Mouse (Mus musculus) cerebellum, adult 2 months (tissue): ENCODE measurements around the gene Plcb3. TPM values are rescaled to one million over a fixed set of nuclear protein-coding genes. Genes with fewer than 3 reads are reported as not detected.
A peak's percentile ranks its signal among the peaks of the same experiment; 100 is the strongest.

Source experiments
- DNase-seq, 2 experiments: peaks; one replicate each; pipeline ENCODE4 v3.0.0; 2021
- H3K27ac ChIP-seq: fragments of 200-500 bp; 2 replicates; pipeline ENCODE4 v1.5.1; 2012; ENCODE audit warnings: low read length, control low read depth, inconsistent platforms; ENCODE audit not compliant: insufficient read depth
- H3K27me3 ChIP-seq: fragments of 200-500 bp; 2 replicates; pipeline ENCODE4 v1.6.1; 2012; ENCODE audit warnings: inconsistent platforms, mild to moderate bottlenecking, low read length, moderate library complexity; ENCODE audit not compliant: control insufficient read depth, insufficient read depth
- H3K4me1 ChIP-seq: fragments of 200-500 bp; 2 replicates; pipeline ENCODE4 v1.6.1; 2011; ENCODE audit warnings: low read length; ENCODE audit not compliant: control insufficient read depth, insufficient read depth
- H3K4me3 ChIP-seq: fragments of 200-500 bp; replicated peaks from 2 replicates; pipeline ENCODE3; 2011; ENCODE audit warnings: mild to moderate bottlenecking, low read depth, low read length, control low read depth; ENCODE audit not compliant: insufficient read depth
- CTCF ChIP-seq: fragments of 200-500 bp; IDR thresholded peaks from 2 replicates; pipeline ENCODE4 v1.5.1; 2011; ENCODE audit warnings: low read depth, mild to moderate bottlenecking, control low read depth, low read length, moderate library complexity, borderline replicate concordance; ENCODE audit not compliant: insufficient read depth
- POLR2A ChIP-seq: fragments of 200-500 bp; IDR thresholded peaks from 2 replicates; pipeline ENCODE4 v1.6.1; 2011; ENCODE audit warnings: low read length, control low read depth, borderline replicate concordance; ENCODE audit not compliant: insufficient read depth
- WGBS: fragments of 180-500 bp; shearing (Covaris S2); methylation state at CpG from one replicate; pipeline ENCODE4 v1.1.7; 2018; 5-methylcytosine and 5-hydroxymethylcytosine counted together
- polyA plus RNA-seq: library from polyadenylated mRNA; depleted of rRNA; stranded (reverse); fragments of >200 nt; gene quantifications from 2 replicates; pipeline ENCODE4 v1.2.3, GENCODE M21; 2012; rRNA removed

Gene Plcb3
- polyA plus RNA-seq, 1 experiment: 53.2 TPM

GRCm38 (mm10) chr19:6909021-6909420 lies 67.2 kb downstream of the Plcb3 start:
- WGBS: 3% methylated on average over 11 of the region's 11 CpGs
- Histone ChIP-seq H3K4me1 (peaks cover 9% of the 10 kb centered on the region), H3K27me3 (no peaks in the 10 kb centered on the region), H3K27ac (peak overlapping the region; percentile 80), H3K4me3 (peak overlapping the region; percentile 92)
- TF ChIP-seq POLR2A: no peak
- no peak for TF ChIP-seq CTCF
- DNase-seq: no peak

GRCm38 (mm10) chr19:6907811-6908540 lies 68.3 kb downstream of the Plcb3 start:
- Histone ChIP-seq H3K27me3 (no peaks in the 10 kb centered on the region), H3K4me1 (peaks cover 9% of the 10 kb centered on the region), H3K4me3 (peak overlapping the region; percentile 92), H3K27ac (no peak overlapping the region)
- WGBS: 60% methylated on average over 7 of the region's 7 CpGs
- DNase-seq: peak; percentile 25 to 26
- no peak for TF ChIP-seq CTCF
- no peak for TF ChIP-seq POLR2A

- Histone ChIP-seq H3K27me3 (no peaks in the 10 kb centered on the region), H3K4me3 (no peak overlapping the region), H3K27ac (no peak overlapping the region), H3K4me1 (peaks cover 9% of the 10 kb centered on the region)
- 77% methylated on average over 8 of the region's 8 CpGs for WGBS
- peak in 1 of 2 experiments; percentile 19 for DNase-seq
- TF ChIP-seq POLR2A: no peak
- TF ChIP-seq CTCF: no peak
Observed at GRCm38 (mm10) chr19:6907094-6907493, 69.2 kb downstream of the Plcb3 start.

- TF ChIP-seq POLR2A: no peak
- TF ChIP-seq CTCF: no peak
- H3K27me3 ChIP-seq: no peaks in the 10 kb centered on the region
- H3K4me3 ChIP-seq: no peak overlapping the region
- no peak overlapping the region for H3K27ac ChIP-seq
- peaks cover 9% of the 10 kb centered on the region for H3K4me1 ChIP-seq
- 68% methylated on average over 3 of the region's 3 CpGs for WGBS
- peak in 1 of 2 experiments; percentile 19 for DNase-seq
Observed at GRCm38 (mm10) chr19:6906199-6906598, 70.1 kb downstream of the Plcb3 start.

GRCm38 (mm10) chr19:6905498-6906159 lies 70.6 kb downstream of the Plcb3 start:
- no peak for DNase-seq
- peaks cover 9% of the 10 kb centered on the region for H3K4me1 ChIP-seq
- H3K27ac ChIP-seq: no peak overlapping the region
- TF ChIP-seq CTCF (no peak), POLR2A (no peak)
- H3K27me3 ChIP-seq: no peaks in the 10 kb centered on the region
- H3K4me3 ChIP-seq: no peak overlapping the region
- WGBS: 94% methylated on average over 11 of the region's 11 CpGs

GRCm38 (mm10) chr19:6904846-6905245 lies 71.4 kb downstream of the Plcb3 start:
- WGBS: 47% methylated on average over 2 of the region's 2 CpGs
- no peak overlapping the region for H3K27ac ChIP-seq
- H3K27me3 ChIP-seq: no peaks in the 10 kb centered on the region
- H3K4me1 ChIP-seq: peaks cover 9% of the 10 kb centered on the region
- H3K4me3 ChIP-seq: no peak overlapping the region
- DNase-seq: no peak
- no peak for TF ChIP-seq POLR2A
- TF ChIP-seq CTCF: no peak

- peaks cover 9% of the 10 kb centered on the region for H3K4me1 ChIP-seq
- no peak for TF ChIP-seq POLR2A
- no peak for TF ChIP-seq CTCF
- no peak for DNase-seq
- no peaks in the 10 kb centered on the region for H3K27me3 ChIP-seq
- WGBS: 92% methylated on average over 1 of the region's 1 CpGs
- H3K27ac ChIP-seq: no peak overlapping the region
- no peak overlapping the region for H3K4me3 ChIP-seq
Observed at GRCm38 (mm10) chr19:6903031-6903430, 73.2 kb downstream of the Plcb3 start.

Other genes with a start within 250 kb of the Plcb3 start
- gene Rps6ka4, start 135.8 kb downstream of the Plcb3 start, polyA plus RNA-seq: 26.3 and 28.7 TPM in 2 replicates
- gene Ccdc88b, start 118.3 kb downstream of the Plcb3 start, polyA plus RNA-seq: 1.7 and 2.1 TPM in 2 replicates
- gene Trmt112, start 66.8 kb downstream of the Plcb3 start, polyA plus RNA-seq: 122 and 124 TPM in 2 replicates
- gene Prdx5, start 66.4 kb downstream of the Plcb3 start, polyA plus RNA-seq: 500 and 537 TPM in 2 replicates
- 95.3 and 103 TPM in 2 replicates for gene Esrra, start 54.7 kb downstream of the Plcb3 start, polyA plus RNA-seq
- 2.8 and 3.2 TPM in 2 replicates for gene Catsperz, start 51.1 kb downstream of the Plcb3 start, polyA plus RNA-seq
- 5.8 and 5.9 TPM in 2 replicates for gene Kcnk4, start 42.0 kb downstream of the Plcb3 start, polyA plus RNA-seq
- gene Bad, start 34.6 kb downstream of the Plcb3 start, polyA plus RNA-seq: 71.6 and 73.8 TPM in 2 replicates
- gene Gpr137, start 34.0 kb downstream of the Plcb3 start, polyA plus RNA-seq: 125 and 127 TPM in 2 replicates
- 50.1 and 51.7 TPM in 2 replicates for gene Ppp1r14b, start 1.5 kb downstream of the Plcb3 start, polyA plus RNA-seq
- gene Fkbp2, start 4.0 kb upstream of the Plcb3 start, polyA plus RNA-seq: 214 and 257 TPM in 2 replicates
- 90.4 and 100.0 TPM in 2 replicates for gene Vegfb, start 11.2 kb upstream of the Plcb3 start, polyA plus RNA-seq
- gene Dnajc4, start 16.1 kb upstream of the Plcb3 start, polyA plus RNA-seq: 63.6 and 66.4 TPM in 2 replicates
- 40.4 and 43.5 TPM in 2 replicates for gene Nudt22, start 19.6 kb upstream of the Plcb3 start, polyA plus RNA-seq
- 29.6 and 31.3 TPM in 2 replicates for gene Trpt1, start 19.7 kb upstream of the Plcb3 start, polyA plus RNA-seq
- gene Fermt3, start 43.0 kb upstream of the Plcb3 start, polyA plus RNA-seq: 2.2 and 2.3 TPM in 2 replicates
- gene Stip1, start 63.5 kb upstream of the Plcb3 start, polyA plus RNA-seq: 215 and 217 TPM in 2 replicates
- 30.8 and 33.8 TPM in 2 replicates for gene Macrod1, start 80.3 kb upstream of the Plcb3 start, polyA plus RNA-seq
- gene Flrt1, start 129.3 kb upstream of the Plcb3 start, polyA plus RNA-seq: 5.4 and 6.2 TPM in 2 replicates
- gene Otub1, start 229.8 kb upstream of the Plcb3 start, polyA plus RNA-seq: 234 and 248 TPM in 2 replicates
- gene Cox8a, start 241.1 kb upstream of the Plcb3 start, polyA plus RNA-seq: 1,171 and 1,228 TPM in 2 replicates